Mouse (Mus musculus): ENCODE results near the gene Tex101. TPM values are rescaled to one million over a fixed set of nuclear protein-coding genes. Genes with fewer than 3 reads are reported as not detected.
"Not testable (repeated sequence)": the region's sequence is repeated elsewhere in the genome, so short reads cannot be mapped to it uniquely, and the experiment has no call there.

The Tex101 gene
- not detected in 2 replicates for total RNA-seq (2014; rRNA removed)
- polyA plus RNA-seq (2015; fragmentation: Nextera tagmentation; extraction: Ambion mirVana) = not detected in 2 replicates

- WGBS = 88% methylated on average over 9 of the region's 9 CpGs
- ATAC-seq (ENCODE audit: low FRiP score) (no peak), DNase-seq (ENCODE audit: low spot score) (no peak)
- Histone ChIP-seq H3K36me3 (ENCODE audit: insufficient read depth, low read length) (no peaks in the 10 kb centered on the region), H3K27ac (ENCODE audit: low read depth, low read length) (no peak within 1 kb of the TSS), H3K9ac (replicated peaks; ENCODE audit: low read length, poor library complexity, severe bottlenecking) (no peak within 1 kb of the TSS), H3K4me2 (ENCODE audit: low read depth, low read length, poor library complexity, severe bottlenecking) (no peak within 1 kb of the TSS), H3K27me3 (ENCODE audit: insufficient read depth, low read length) (no peaks in the 10 kb centered on the region), H3K4me3 (ENCODE audit: low read depth, low read length) (no peak within 1 kb of the TSS), H3K9me3 (ENCODE audit: low read length) (no peaks in the 10 kb centered on the region), H3K4me1 (ENCODE audit: insufficient read depth, low read length) (no peaks in the 10 kb centered on the region)
- TF ChIP-seq CTCF (IDR thresholded peaks at IDR 0.05) = no peak
These were observed at the start of gene Tex101 for GRCm38 (mm10) chr7:24676575-24676974. Gene Tex101, minus strand, starts transcription at chr7:24676675.

GRCm38 (mm10) chr7:24715039-24715438 lies 38.6 kb upstream of the Tex101 start:
- H3K4me1 ChIP-seq (ENCODE audit: insufficient read depth, low read length) = no peaks in the 10 kb centered on the region
- H3K9me3 ChIP-seq (ENCODE audit: low read length) = no peaks in the 10 kb centered on the region
- no peaks in the 10 kb centered on the region for H3K36me3 ChIP-seq (ENCODE audit: insufficient read depth, low read length)
- no peaks in the 10 kb centered on the region for H3K27me3 ChIP-seq (ENCODE audit: insufficient read depth, low read length)
- TF ChIP-seq CTCF (IDR thresholded peaks at IDR 0.05) = no peak
- H3K27ac ChIP-seq (ENCODE audit: low read depth, low read length) = no peak overlapping the region
- ATAC-seq (ENCODE audit: low FRiP score) = no peak
- WGBS = 80% methylated on average over 6 of the region's 6 CpGs
- DNase-seq (ENCODE audit: low spot score) = no peak
- H3K4me2 ChIP-seq (ENCODE audit: low read depth, low read length, poor library complexity, severe bottlenecking) = no peak overlapping the region
- no peak overlapping the region for H3K4me3 ChIP-seq (ENCODE audit: low read depth, low read length)
- H3K9ac ChIP-seq (replicated peaks; ENCODE audit: low read length, poor library complexity, severe bottlenecking) = no peak overlapping the region

- no peak within 1 kb of the TSS for H3K4me2 ChIP-seq (ENCODE audit: low read depth, low read length, poor library complexity, severe bottlenecking)
- H3K27me3 ChIP-seq (ENCODE audit: insufficient read depth, low read length) = no peaks in the 10 kb centered on the region
- no peaks in the 10 kb centered on the region for H3K36me3 ChIP-seq (ENCODE audit: insufficient read depth, low read length)
- TF ChIP-seq CTCF (IDR thresholded peaks at IDR 0.05) = no peak
- no peak for DNase-seq (ENCODE audit: low spot score)
- no peaks in the 10 kb centered on the region for H3K4me1 ChIP-seq (ENCODE audit: insufficient read depth, low read length)
- 92% methylated on average over 14 of the region's 14 CpGs for WGBS
- H3K9ac ChIP-seq (replicated peaks; ENCODE audit: low read length, poor library complexity, severe bottlenecking) = no peak within 1 kb of the TSS
- no peaks in the 10 kb centered on the region for H3K9me3 ChIP-seq (ENCODE audit: low read length)
- no peak within 1 kb of the TSS for H3K4me3 ChIP-seq (ENCODE audit: low read depth, low read length)
- ATAC-seq (ENCODE audit: low FRiP score) = no peak
- H3K27ac ChIP-seq (ENCODE audit: low read depth, low read length) = no peak within 1 kb of the TSS
These were observed 32.4 kb upstream of the Tex101 start, which contains the start of gene BC049730 for GRCm38 (mm10) chr7:24708832-24709292. Gene BC049730, plus strand, starts transcription at chr7:24709242.

GRCm38 (mm10) chr7:24702841-24703240 lies 26.4 kb upstream of the Tex101 start:
- WGBS = 88% methylated on average over 7 of the region's 9 CpGs
- not testable (repeated sequence) for H3K9ac ChIP-seq (replicated peaks; ENCODE audit: low read length, poor library complexity, severe bottlenecking); H3K27ac ChIP-seq (ENCODE audit: low read depth, low read length); H3K36me3 ChIP-seq (ENCODE audit: insufficient read depth, low read length); ATAC-seq (ENCODE audit: low FRiP score); H3K4me1 ChIP-seq (ENCODE audit: insufficient read depth, low read length); H3K4me2 ChIP-seq (ENCODE audit: low read depth, low read length, poor library complexity, severe bottlenecking); H3K9me3 ChIP-seq (ENCODE audit: low read length); H3K4me3 ChIP-seq (ENCODE audit: low read depth, low read length); DNase-seq (ENCODE audit: low spot score); H3K27me3 ChIP-seq (ENCODE audit: insufficient read depth, low read length)

GRCm38 (mm10) chr7:24697891-24698290 lies 21.4 kb upstream of the Tex101 start:
- not testable (repeated sequence) for H3K36me3 ChIP-seq (ENCODE audit: insufficient read depth, low read length); H3K4me1 ChIP-seq (ENCODE audit: insufficient read depth, low read length); H3K27me3 ChIP-seq (ENCODE audit: insufficient read depth, low read length); H3K4me3 ChIP-seq (ENCODE audit: low read depth, low read length); H3K4me2 ChIP-seq (ENCODE audit: low read depth, low read length, poor library complexity, severe bottlenecking); H3K9me3 ChIP-seq (ENCODE audit: low read length); ATAC-seq (ENCODE audit: low FRiP score); H3K27ac ChIP-seq (ENCODE audit: low read depth, low read length); DNase-seq (ENCODE audit: low spot score); H3K9ac ChIP-seq (replicated peaks; ENCODE audit: low read length, poor library complexity, severe bottlenecking)
- WGBS = 83% methylated on average over 4 of the region's 4 CpGs

GRCm38 (mm10) chr7:24692693-24693092 lies 16.2 kb upstream of the Tex101 start:
- ATAC-seq (ENCODE audit: low FRiP score); H3K36me3 ChIP-seq (ENCODE audit: insufficient read depth, low read length); H3K27me3 ChIP-seq (ENCODE audit: insufficient read depth, low read length); H3K4me2 ChIP-seq (ENCODE audit: low read depth, low read length, poor library complexity, severe bottlenecking); H3K4me3 ChIP-seq (ENCODE audit: low read depth, low read length); H3K9ac ChIP-seq (replicated peaks; ENCODE audit: low read length, poor library complexity, severe bottlenecking); H3K27ac ChIP-seq (ENCODE audit: low read depth, low read length); DNase-seq (ENCODE audit: low spot score); H3K4me1 ChIP-seq (ENCODE audit: insufficient read depth, low read length); H3K9me3 ChIP-seq (ENCODE audit: low read length): not testable (repeated sequence)
- 93% methylated on average over 3 of the region's 3 CpGs for WGBS

- not testable (repeated sequence) for DNase-seq (ENCODE audit: low spot score); H3K27ac ChIP-seq (ENCODE audit: low read depth, low read length)
- 92% methylated on average over 10 of the region's 10 CpGs for WGBS
These were observed 11.0 kb upstream of the Tex101 start for GRCm38 (mm10) chr7:24687519-24687918.

GRCm38 (mm10) chr7:24684121-24684520 lies 7.6 kb upstream of the Tex101 start:
- H3K27ac ChIP-seq (ENCODE audit: low read depth, low read length); DNase-seq (ENCODE audit: low spot score); H3K36me3 ChIP-seq (ENCODE audit: insufficient read depth, low read length); H3K4me2 ChIP-seq (ENCODE audit: low read depth, low read length, poor library complexity, severe bottlenecking); H3K9me3 ChIP-seq (ENCODE audit: low read length); H3K4me1 ChIP-seq (ENCODE audit: insufficient read depth, low read length); H3K4me3 ChIP-seq (ENCODE audit: low read depth, low read length); ATAC-seq (ENCODE audit: low FRiP score); H3K27me3 ChIP-seq (ENCODE audit: insufficient read depth, low read length); H3K9ac ChIP-seq (replicated peaks; ENCODE audit: low read length, poor library complexity, severe bottlenecking): not testable (repeated sequence)
- WGBS = 90% methylated on average over 7 of the region's 7 CpGs

More at GRCm38 (mm10) chr7:24687519-24687918, 11.0 kb upstream of the Tex101 start:
- H3K9ac ChIP-seq (replicated peaks; ENCODE audit: low read length, poor library complexity, severe bottlenecking); H3K27me3 ChIP-seq (ENCODE audit: insufficient read depth, low read length); H3K9me3 ChIP-seq (ENCODE audit: low read length); ATAC-seq (ENCODE audit: low FRiP score); H3K36me3 ChIP-seq (ENCODE audit: insufficient read depth, low read length); H3K4me3 ChIP-seq (ENCODE audit: low read depth, low read length); H3K4me1 ChIP-seq (ENCODE audit: insufficient read depth, low read length); H3K4me2 ChIP-seq (ENCODE audit: low read depth, low read length, poor library complexity, severe bottlenecking): not testable (repeated sequence)
